Mouse (Mus musculus): ENCODE results near the gene Rpusd2.
A peak's percentile ranks its signal among the peaks of the same experiment; 100 is the strongest.

The Rpusd2 gene

GRCm38 (mm10) chr2:119028941-119029551 is 5.5 kb upstream of the Rpusd2 start, which contains the start of gene Ccdc32:
Gene Ccdc32 (minus strand): TSS chr2:119029393.
- peak; percentile 88 for DNase-seq (ENCODE audit: low read depth, low spot score)

- no peak for DNase-seq (ENCODE audit: low read depth, low spot score)
These were observed 2.4 kb upstream of the Rpusd2 start for GRCm38 (mm10) chr2:119032191-119032590.

GRCm38 (mm10) chr2:119035397-119035745 is 781 bp downstream of the Rpusd2 start:
- no peak for DNase-seq (ENCODE audit: low read depth, low spot score)

DNA sequence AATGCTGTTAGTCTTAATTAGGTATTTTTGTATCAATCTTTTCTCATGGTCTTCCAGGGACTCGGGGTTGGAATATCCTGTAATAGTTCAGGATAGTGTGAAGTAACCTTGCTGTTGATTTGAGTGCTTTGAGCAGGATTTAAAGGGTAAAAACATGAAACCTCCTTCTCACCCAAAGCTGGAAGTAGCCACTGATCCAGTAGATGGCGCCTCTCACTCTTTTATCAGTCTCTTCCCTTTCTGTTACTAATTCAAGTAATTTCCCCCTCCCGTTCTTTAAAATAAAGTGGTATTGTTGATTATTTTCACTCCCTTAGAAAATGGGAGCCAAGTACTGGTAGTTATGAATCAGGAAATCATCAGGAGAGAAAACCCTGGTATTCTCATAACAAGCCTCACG is 6.3 kb downstream of the Rpusd2 start:
- DNase-seq (ENCODE audit: low read depth, low spot score): no peak

- no peak for DNase-seq (ENCODE audit: low read depth, low spot score)
These were observed 10.6 kb downstream of the Rpusd2 start for GRCm38 (mm10) chr2:119045163-119045562.

DNA sequence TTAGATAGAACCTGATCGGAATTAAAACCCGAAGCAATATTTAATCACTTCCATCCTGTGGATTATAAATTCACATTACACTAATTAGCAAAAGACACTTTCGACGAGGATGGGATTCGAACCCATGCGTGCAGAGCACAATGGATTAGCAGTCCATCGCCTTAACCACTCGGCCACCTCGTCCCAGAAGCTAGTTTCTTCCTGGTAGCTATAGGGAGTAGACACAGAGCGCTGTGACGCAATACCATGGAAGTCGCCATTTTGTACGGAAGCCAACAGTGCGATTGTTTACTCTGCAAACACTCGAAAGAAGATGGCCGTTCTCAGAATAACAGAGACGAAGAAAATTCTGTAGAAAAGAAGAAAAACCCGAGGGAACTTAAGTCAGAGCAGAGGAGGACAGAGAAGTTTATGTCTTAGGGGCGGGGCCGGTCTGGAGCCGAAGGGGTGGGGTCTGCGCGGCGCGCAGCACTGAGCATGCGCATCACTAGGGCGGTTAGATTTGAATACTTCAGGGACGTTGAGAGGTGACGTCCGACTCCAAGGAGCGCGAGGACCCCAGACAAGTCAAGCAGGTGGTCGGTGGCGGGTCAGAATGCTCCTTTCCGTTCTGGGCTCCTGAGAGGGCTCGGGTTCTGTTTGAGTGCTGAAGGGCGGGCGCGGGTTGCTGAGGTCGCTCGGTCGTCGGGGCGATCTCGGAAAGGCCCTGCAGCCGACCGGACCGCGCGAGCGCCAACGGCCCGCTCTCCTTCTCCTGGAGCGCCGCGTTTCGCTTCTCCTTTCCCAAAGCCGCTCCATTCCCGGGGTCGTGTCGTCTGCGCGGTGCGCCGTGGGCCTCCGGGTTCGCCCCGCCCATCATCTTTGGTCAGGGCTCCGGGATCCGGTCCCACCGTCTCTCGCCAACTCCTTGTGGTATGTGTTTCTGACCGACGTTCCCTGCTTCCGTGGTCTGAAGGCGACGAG is 12.3 kb downstream of the Rpusd2 start, which contains the start of gene Knl1:
Gene Knl1 (plus strand): TSS at position 471 of the 963 bp plus-strand sequence.
- DNase-seq (ENCODE audit: low read depth, low spot score): peak; percentile 98

- no peak for DNase-seq (ENCODE audit: low read depth, low spot score)
These were observed 13.3 kb downstream of the Rpusd2 start for GRCm38 (mm10) chr2:119047849-119048248.

DNA sequence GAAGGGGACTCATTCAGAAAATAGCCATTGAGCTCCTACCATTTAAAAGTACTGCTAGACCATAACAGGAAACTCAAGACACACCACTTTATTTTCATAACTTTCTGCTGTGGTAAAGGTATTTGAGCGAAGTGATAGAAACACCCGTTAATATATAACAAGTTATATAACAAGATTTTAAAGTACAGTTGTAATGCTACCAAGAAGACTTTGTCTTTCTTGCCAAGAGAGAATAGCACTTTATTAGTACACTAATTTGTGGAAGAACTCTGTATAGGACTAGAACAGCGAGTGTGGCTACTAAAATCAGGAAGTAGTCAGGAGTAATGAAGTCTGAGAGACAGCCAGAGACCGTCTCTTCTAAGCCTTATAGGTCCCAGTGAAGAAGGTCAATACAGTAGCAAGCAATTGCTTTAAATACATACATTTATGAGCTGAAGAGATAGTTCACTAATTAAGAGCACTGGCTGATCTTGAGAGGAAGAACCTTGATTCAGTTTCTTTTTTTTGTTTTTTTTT is 15.6 kb downstream of the Rpusd2 start:
- DNase-seq (ENCODE audit: low read depth, low spot score): no peak

DNA sequence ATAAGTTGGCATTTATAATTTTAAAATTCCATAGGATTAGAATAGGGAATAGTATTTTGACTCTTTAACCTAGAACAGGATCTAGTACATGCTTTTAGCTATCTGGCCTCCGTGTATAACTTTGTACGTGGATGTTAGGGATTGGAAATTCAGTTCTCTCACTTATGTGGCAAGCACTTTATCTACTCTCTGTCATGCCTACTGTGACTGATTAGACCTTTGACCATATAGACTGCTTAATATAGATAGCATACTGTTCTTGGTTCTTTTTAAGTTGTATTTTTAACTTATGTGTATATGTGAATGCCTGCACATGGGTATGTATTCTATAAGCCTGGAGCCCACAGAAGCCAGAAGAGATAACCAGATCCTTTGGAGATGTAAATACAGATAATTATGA is 25.5 kb downstream of the Rpusd2 start:
- no peak for DNase-seq (ENCODE audit: low read depth, low spot score)

DNA sequence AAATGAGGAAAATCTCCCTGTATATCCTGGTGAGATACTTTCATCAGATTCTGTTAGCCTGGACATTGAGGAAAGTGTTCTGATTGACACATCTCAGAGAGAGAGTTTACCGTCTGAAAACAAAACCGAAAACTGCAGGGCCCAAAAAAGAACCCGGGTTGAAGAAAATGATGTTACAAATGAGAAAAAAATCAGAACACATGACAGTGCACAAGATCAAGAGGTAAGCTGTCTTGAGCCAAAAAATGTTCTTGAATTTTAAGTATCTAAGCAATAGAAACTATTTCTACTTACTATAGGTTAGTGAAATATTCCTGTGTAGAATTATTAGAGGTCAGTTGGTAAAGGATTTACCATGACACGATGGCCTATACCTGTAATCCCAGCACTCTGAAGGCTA is 37.8 kb downstream of the Rpusd2 start:
- no peak for DNase-seq (ENCODE audit: low read depth, low spot score)

- no peak for DNase-seq (ENCODE audit: low read depth, low spot score)
These were observed 51.6 kb downstream of the Rpusd2 start for GRCm38 (mm10) chr2:119086156-119086555.
